Mouse (Mus musculus): ENCODE data around the gene Hexim1.

Gene Hexim1

DNA sequence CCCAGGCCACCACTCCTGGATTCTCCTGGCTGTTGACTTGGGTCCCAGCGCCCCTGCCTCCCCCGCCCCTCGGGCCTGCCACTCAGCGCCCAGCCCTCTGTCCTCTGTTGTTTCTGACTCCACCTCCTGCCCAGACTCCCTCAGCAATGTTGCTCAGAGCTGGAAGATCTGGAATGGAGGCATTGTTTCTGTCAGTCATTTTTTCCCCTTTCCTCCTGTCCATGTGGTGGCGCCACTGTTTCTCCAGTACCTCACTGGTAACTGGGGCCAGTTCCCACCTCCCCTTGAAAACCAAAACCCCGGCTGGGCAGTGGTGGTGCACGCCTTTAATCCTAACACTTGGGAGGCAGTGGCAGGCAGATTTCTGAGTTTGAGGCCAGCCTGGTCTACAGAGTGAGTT, 45.4 kb downstream of the Hexim1 start:
- DNase-seq = peak; percentile 60

DNA sequence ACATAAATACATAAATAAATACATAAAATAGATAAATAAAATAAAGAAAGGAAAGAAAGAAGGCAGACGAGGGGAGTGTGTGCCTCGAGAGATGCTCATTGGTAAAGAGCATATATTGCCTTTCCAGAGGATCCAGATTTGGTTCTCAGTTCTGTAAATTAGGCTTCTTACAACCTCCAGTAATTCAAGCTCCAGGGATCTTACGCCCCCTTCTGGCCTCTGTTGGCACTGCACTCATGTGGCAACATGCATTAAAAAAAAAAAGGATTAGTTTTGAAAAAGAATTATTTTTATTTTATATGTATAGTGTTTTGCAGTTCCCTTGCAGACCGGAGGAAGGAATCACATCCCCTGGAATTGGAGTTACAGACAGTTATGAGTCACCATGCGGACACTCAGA, 46.1 kb downstream of the Hexim1 start:
- peak; percentile 69 for DNase-seq

- peak; percentile 57 for DNase-seq
These were observed 48.4 kb downstream of the Hexim1 start for GRCm38 (mm10) chr11:103164391-103164790.

DNA sequence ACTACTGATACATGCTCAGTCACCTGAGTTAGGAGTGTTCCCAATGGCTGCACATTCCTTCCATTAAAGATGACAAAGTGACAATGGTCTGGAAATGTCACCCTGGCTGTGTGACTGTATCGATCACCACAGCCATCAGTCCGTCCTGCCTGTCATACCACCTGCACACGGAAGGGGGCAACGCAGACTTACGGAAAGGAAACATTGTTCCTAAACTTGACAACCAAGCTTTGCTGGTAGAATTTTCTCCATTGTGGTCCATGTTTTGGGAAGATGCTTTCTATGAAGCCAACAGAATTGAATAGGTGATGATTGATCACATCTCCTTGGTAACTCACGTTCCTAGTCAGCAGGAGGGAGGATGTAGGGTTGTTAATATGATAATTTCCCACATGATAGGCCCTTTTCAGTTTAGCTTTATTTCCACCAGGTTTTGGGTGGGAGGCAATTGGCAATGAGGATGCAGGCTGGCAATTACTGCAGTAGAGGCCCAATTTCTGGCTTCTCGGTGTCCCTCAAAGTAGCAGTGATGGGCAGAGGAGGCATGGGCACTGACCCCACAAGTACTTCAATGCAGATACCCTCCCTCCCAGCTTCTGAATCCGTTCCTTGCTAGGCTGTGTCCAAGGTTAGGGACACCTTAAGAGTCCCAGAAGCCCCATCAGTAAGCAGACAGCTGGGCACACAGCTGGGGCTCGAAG, 52.8 kb downstream of the Hexim1 start:
- DNase-seq = peak; percentile 85

All from thymus, postnatal 4 days (tissue).